Mouse (Mus musculus): ENCODE results near the gene 4930474N05Rik.

Gene 4930474N05Rik

DNA sequence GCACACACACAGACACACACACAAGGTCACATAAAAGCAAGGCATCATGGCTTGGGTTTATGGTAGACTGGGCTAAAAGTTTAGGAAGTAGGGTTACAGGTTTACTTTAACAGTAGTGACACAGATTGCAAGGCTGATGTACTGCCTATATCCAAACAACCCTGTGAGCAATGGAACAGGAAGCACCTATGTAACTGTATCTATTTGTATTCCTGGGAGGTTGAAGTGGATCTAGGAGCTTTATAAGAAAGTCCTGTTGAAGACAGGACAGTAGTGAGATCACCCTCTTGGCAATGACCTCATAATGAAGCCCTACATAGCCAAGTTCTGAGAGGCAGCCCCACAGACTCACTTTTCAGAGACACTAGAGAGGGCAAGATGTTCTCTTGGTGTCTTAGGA lies at the start of gene 4930474N05Rik:
4930474N05Rik (plus strand) TSS at position 301 of the 400 bp plus-strand sequence.
- DNase-seq = no peak

DNA sequence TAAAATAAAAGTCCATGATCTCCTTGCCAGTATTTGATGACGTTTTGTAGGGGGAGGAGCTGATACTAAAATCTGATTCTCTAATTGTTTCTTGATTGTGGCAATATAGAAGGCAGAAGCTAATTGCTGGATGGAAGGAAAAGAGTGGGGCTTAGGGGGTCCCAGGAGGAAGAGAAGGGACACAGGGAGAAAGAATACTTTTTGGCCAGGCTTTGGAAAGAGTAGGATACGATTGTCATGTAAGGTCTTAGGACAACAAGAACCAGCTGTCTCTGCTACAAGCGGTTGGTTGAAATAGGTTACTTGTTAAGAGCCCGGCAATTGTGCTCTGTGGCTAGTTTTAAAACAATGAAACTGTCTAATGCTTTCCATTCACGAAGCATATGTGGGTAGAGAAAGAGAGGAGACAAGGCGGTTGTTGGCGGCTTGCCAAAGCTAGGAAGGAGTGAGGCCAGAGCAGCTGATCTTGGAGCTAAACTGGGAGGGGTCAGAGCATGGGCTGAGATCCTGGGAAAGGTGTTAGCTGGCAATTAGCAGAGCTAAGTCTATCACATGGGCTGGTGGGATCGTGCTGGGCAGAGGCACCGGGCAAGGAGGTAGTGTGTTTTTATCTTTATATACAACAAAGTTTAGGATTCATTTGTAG lies 45.8 kb upstream of the 4930474N05Rik start:
- no peak for DNase-seq

DNA sequence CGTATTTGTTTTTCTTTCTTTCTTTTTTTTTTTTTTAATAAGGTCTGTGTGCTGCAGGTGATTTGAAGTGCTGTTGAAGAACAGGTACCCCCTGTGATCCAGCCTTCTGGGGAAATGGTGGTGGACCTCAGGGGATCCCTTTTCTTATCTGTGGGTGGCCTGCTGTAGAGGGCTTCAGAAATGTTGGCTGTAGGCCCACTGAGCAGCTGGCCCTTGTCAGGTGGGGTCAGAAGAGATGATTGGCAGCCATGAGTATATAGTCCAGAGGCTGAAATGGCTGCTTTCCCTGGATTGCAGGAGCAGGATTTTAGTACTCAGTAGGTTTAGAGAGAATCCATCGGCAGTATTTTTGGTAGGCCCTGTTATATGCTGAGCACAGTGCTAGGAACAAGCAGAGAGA lies 41.4 kb upstream of the 4930474N05Rik start:
- DNase-seq = no peak

DNA sequence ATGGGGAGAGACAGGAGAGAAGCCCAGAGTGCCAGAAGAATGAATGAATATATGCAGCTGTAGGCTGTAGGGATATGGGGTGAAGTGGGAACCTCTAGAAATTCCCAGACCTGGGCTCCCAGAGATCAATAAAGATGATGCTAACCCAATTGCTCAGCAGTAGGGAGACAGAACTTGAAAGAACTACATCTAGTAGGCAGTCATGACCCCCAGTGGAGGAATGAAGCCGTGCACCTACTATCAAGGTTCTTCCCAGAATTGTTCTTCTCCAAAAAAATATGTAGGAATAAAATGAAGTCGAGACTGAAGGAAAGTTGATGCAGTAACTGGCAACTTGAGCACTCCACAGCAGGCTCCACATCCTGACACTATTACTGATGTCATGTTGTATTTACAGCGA lies 3.8 kb downstream of the 4930474N05Rik start:
- DNase-seq = no peak

DNA sequence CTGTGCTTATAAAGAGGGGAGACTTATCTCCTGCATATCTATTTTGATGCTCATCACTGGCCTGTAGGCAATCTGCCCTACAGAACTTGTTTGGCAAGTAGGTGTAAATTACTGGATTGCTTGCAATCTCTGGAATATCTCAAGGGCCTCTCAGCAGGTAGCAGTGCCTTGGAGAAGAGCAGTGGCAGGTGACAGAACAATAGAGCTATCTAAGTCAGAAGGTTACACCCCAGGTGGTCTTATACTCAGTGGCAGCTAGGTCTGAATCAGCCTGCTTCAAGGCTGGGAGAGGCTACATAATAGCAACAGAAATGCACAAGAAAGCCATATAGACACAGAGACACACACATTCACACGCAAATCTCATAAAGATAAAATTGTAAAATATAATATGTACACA lies 4.9 kb downstream of the 4930474N05Rik start:
- DNase-seq = no peak

DNA sequence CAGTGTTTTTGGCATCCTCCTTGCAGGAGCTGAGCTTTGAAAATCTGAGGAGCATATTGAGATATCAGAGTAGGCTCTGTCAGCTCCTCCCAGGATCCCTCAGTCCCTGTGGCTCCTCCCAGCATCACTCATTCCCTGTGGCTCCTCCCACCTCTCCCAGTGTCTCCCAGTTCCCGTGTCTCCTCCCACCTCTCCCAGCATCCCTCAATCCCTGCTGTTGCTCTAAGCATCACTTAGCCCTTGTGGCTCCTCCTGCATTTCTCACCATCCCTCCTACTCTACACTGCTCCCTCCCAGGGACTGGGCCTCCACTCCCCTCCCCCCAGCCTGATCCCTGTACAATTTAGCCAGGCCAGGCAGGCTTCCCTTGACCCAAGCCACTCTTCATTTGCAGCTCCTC lies 6.0 kb downstream of the 4930474N05Rik start:
- DNase-seq = no peak

DNA sequence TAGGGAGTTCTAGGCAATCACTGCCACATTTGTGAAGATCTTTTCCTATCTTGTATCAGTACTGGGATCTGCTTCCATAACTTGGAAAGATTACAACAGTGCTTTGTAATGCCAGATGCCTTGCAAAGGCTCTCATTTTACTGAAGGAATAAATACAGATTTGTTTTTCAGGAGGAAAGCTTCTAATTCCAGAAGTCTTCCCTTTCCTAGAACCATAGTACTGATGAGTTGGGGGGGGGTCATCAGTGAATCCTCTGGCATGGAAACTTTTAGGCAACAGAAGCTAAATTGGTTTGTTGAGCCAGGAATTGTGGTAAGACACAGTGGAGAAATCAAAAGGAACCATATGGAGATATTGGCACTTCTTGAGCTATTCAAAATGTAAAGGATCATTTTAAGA lies 19.8 kb downstream of the 4930474N05Rik start:
- no peak for DNase-seq

DNA sequence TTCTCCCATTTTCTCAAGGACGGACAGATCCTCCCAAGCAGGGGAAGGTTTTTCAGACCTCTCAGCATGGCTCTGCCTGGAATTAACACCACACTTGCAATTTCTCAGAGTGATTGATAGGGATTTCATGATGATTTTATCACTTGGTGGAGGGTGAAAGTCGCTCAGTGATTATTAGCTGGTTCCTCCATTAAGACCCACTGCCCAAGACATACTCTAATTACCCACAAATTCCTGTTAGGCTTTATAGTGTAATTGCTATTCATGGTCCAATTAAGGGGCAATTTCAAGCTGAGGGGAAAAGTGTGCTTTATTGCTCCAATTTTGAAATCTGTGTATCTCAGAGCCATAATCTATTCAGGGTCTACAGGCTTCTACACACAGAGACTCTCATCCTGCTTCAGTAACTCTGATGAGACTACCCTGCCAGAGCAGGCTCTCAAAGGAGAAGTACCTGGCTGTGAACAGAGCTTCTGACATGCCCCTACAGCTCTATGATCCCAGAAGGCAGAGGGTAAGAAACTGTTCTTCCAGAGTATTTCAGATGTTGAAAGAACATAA lies 29.1 kb downstream of the 4930474N05Rik start:
- no peak for DNase-seq

DNA sequence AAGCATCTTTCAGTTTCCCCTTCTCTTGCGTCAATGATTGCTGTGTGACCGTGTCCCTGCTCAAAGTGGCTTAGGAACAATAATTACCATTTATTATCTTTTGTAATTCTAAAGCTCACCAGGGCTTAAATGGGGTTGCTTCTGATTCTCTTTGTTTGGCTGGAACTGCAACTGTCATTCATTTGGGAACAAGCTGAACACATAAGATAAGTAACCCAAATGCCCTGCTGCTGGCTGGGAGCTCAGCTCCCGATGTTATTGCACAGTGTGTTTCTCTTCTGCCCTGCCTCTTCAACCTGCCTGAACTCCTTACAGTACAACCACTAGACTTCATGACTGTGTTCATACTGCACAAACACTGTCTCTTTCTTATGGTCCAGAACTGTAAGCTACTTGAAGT lies 41.0 kb downstream of the 4930474N05Rik start:
- DNase-seq = no peak

DNA sequence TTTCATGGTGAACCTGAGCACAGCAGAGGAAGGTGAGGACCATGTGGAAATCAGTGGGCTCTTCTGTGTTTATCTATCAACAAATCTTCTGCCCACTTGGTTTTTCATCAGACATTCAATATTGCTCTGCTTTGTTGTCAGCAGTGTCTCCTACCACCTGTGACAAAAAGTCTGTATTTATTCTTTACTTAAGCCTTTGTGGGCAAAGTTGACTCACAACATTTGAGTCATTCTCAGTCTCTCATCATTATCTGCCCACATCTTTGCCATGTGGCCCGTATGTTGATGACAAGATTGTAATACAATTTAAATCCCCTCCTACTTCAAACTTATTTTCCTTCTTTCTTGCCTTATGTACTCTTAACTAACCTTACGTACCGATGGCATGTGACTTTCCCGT lies 43.0 kb downstream of the 4930474N05Rik start:
- DNase-seq = no peak

DNA sequence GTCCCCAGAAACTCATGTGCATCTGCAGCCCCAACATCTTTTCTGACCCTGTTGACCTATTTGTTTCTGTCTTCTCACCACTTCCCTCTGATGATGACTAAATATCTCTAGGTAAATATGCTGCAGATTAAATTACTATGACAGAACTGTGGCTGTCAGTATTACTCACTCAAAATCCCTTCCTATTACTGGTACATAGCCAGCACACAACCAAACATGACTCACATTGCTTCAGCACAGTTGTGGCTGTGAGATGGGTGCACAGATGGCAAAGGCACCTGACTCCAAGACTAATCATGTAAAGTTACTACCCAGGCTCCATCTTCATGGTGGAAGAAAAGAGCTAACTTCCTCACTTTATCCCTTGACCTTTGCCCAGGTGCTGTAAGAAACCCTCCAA lies 50.5 kb downstream of the 4930474N05Rik start:
- DNase-seq = no peak
